Mouse (Mus musculus) heart, postnatal 0 days (tissue): ENCODE measurements around the gene Chrd.

Experiments
- CTCF ChIP-seq: IDR thresholded peaks from 2 replicates; pipeline ENCODE4 v1.5.1; 2016; ENCODE audit warnings: antibody characterized with exemption, control low read depth, low read depth
- EP300 ChIP-seq: IDR thresholded peaks from 2 replicates; pipeline ENCODE4 v1.6.1; 2016; ENCODE audit warnings: antibody characterized with exemption, low read depth

DNA sequence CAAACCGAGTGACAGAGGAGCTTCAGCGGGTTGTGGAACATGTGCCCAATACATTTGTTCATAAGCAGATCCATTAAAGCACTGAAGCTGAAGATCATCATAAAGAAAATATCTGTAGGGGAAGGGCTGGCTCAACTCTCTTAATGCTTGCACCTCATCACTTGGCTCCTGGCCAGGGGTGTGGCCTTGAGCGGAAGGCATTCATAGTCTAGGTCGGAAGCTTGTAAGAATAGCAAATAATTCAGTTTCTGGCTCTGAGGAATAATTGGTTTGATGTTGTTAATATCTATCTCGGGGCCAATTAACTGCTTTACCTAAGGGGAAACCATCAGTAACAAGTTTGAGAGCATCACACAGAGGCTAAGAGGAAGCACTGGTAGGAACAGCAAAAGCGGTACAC, 53.6 kb downstream of the Chrd start:
- TF ChIP-seq EP300 (no peak), CTCF (no peak)
